Mouse (Mus musculus): Measurements from ENCODE around the gene Galnt9. TPM values are rescaled to one million over a fixed set of nuclear protein-coding genes. Genes with fewer than 3 reads are reported as not detected.

Galnt9 gene
- total RNA-seq, 2 experiments from 2014 or later: 104 to 109 TPM

- intact Hi-C loops (cut with DNase I): no loop called here
- no peak for DNase-seq (ENCODE audit: low spot score in 2 of 2)
Measured at GRCm38 (mm10) chr5:110574888-110575287, 30.7 kb downstream of the Galnt9 start.

GRCm38 (mm10) chr5:110579296-110579695 is 35.1 kb downstream of the Galnt9 start:
- DNase-seq (ENCODE audit: low spot score in 2 of 2): peak in 1 of 2 experiments; percentile 45
- intact Hi-C loops (cut with DNase I): no loop called here

GRCm38 (mm10) chr5:110580569-110581239 is 36.5 kb downstream of the Galnt9 start:
- intact Hi-C loops (cut with DNase I): loop anchor here (2.0 kb wide), 1 partner anchor 14 kb away; no protein-coding TSS in a partner anchor
- peak in 1 of 2 experiments; percentile 49 for DNase-seq (ENCODE audit: low spot score in 2 of 2)

GRCm38 (mm10) chr5:110582647-110583538 is 38.7 kb downstream of the Galnt9 start:
- intact Hi-C loops (cut with DNase I): no loop called here
- DNase-seq (ENCODE audit: low spot score in 2 of 2): no peak

GRCm38 (mm10) chr5:110587467-110587866 is 43.3 kb downstream of the Galnt9 start:
- no peak for DNase-seq (ENCODE audit: low spot score in 2 of 2)

GRCm38 (mm10) chr5:110589833-110590232 is 45.7 kb downstream of the Galnt9 start:
- intact Hi-C loops (cut with DNase I): no loop called here

More at GRCm38 (mm10) chr5:110587467-110587866, 43.3 kb downstream of the Galnt9 start:
- intact Hi-C loops (cut with DNase I): no loop called here

GRCm38 (mm10) chr5:110594465-110594864 is 50.3 kb downstream of the Galnt9 start:
- DNase-seq (ENCODE audit: low spot score in 2 of 2): peak; percentile 32 to 46
- intact Hi-C loops (cut with DNase I): loop anchor here (2.0 kb wide), 1 partner anchor 14 kb away; no protein-coding TSS in a partner anchor

More at GRCm38 (mm10) chr5:110589833-110590232, 45.7 kb downstream of the Galnt9 start:
- no peak for DNase-seq (ENCODE audit: low spot score in 2 of 2)

- peak; percentile 62 to 71 for DNase-seq (ENCODE audit: low spot score in 2 of 2)
- intact Hi-C loops (cut with DNase I): loop anchor here (1.0 to 2.0 kb wide), 2 partner anchors 15 to 32 kb away; no protein-coding TSS in a partner anchor
Measured at GRCm38 (mm10) chr5:110595341-110595740, 51.2 kb downstream of the Galnt9 start.

- DNase-seq (ENCODE audit: low spot score in 2 of 2): no peak
- intact Hi-C loops (cut with DNase I): no loop called here
Measured at GRCm38 (mm10) chr5:110596086-110596780, 52.1 kb downstream of the Galnt9 start.

- intact Hi-C loops (cut with DNase I): no loop called here
- no peak for DNase-seq (ENCODE audit: low spot score in 2 of 2)
Measured at GRCm38 (mm10) chr5:110597502-110597901, 53.3 kb downstream of the Galnt9 start.

GRCm38 (mm10) chr5:110598298-110599095 is 54.3 kb downstream of the Galnt9 start:
- peak; percentile 67 to 79 for DNase-seq (ENCODE audit: low spot score in 2 of 2)
- intact Hi-C loops (cut with DNase I): no loop called here

GRCm38 (mm10) chr5:110603016-110603685 is 59.0 kb downstream of the Galnt9 start:
- intact Hi-C loops (cut with DNase I): no loop called here
- DNase-seq (ENCODE audit: low spot score in 2 of 2): no peak

GRCm38 (mm10) chr5:110604311-110604710 is 60.2 kb downstream of the Galnt9 start:
- no peak for DNase-seq (ENCODE audit: low spot score in 2 of 2)
- intact Hi-C loops (cut with DNase I): no loop called here

GRCm38 (mm10) chr5:110605531-110606221 is 61.5 kb downstream of the Galnt9 start:
- intact Hi-C loops (cut with DNase I): no loop called here
- no peak for DNase-seq (ENCODE audit: low spot score in 2 of 2)

GRCm38 (mm10) chr5:110607767-110608166 is 63.6 kb downstream of the Galnt9 start:
- intact Hi-C loops (cut with DNase I): no loop called here

GRCm38 (mm10) chr5:110608336-110608735 is 64.2 kb downstream of the Galnt9 start:
- DNase-seq (ENCODE audit: low spot score in 2 of 2): no peak
- intact Hi-C loops (cut with DNase I): no loop called here

More at GRCm38 (mm10) chr5:110607767-110608166, 63.6 kb downstream of the Galnt9 start:
- DNase-seq (ENCODE audit: low spot score in 2 of 2): no peak

GRCm38 (mm10) chr5:110608941-110609340 is 64.8 kb downstream of the Galnt9 start:
- no peak for DNase-seq (ENCODE audit: low spot score in 2 of 2)
- intact Hi-C loops (cut with DNase I): no loop called here

GRCm38 (mm10) chr5:110609425-110609824 is 65.3 kb downstream of the Galnt9 start:
- DNase-seq (ENCODE audit: low spot score in 2 of 2): no peak
- intact Hi-C loops (cut with DNase I): no loop called here
